Mouse (Mus musculus): ENCODE results near the gene Ctbp2. TPM values are rescaled to one million over a fixed set of nuclear protein-coding genes. Genes with fewer than 3 reads are reported as not detected.
A peak's percentile ranks its signal among the peaks of the same experiment; 100 is the strongest.
"Not testable (repeated sequence)": the region's sequence is repeated elsewhere in the genome, so short reads cannot be mapped to it uniquely, and the experiment has no call there.

Ctbp2 gene
- polyA plus RNA-seq, 1 experiment from 2014 or later, result 45.6 TPM

GRCm38 (mm10) chr7:133101070-133101469 lies 23.1 kb downstream of the Ctbp2 start:
- no peaks in the 10 kb centered on the region for H3K36me3 ChIP-seq (ENCODE audit: insufficient read depth, low read length)
- WGBS, result 76% methylated on average over 6 of the region's 6 CpGs
- DNase-seq (ENCODE audit: low spot score), result no peak
- TF ChIP-seq CTCF (IDR thresholded peaks at IDR 0.05), result no peak
- TF ChIP-seq EP300 (IDR thresholded peaks at IDR 0.05), result no peak
- ATAC-seq, result no peak
- H3K27ac ChIP-seq (ENCODE audit: low read length), result no peak overlapping the region
- H3K4me1 ChIP-seq (ENCODE audit: insufficient read depth, low read depth, low read length), result peaks cover 11% of the 10 kb centered on the region
- no peaks in the 10 kb centered on the region for H3K9me3 ChIP-seq (ENCODE audit: low read length)
- H3K27me3 ChIP-seq (replicated peaks; ENCODE audit: insufficient read depth, low read length), result no peaks in the 10 kb centered on the region
- H3K4me2 ChIP-seq (replicated peaks; ENCODE audit: low read depth, low read length), result no peak overlapping the region
- H3K9ac ChIP-seq (replicated peaks; ENCODE audit: low read depth), result no peak overlapping the region
- H3K4me3 ChIP-seq (ENCODE audit: low read depth, low read length), result no peak overlapping the region

- peaks cover 11% of the 10 kb centered on the region for H3K4me1 ChIP-seq (ENCODE audit: insufficient read depth, low read depth, low read length)
- H3K9ac ChIP-seq (replicated peaks; ENCODE audit: low read depth), result no peak overlapping the region
- no peaks in the 10 kb centered on the region for H3K36me3 ChIP-seq (ENCODE audit: insufficient read depth, low read length)
- H3K27ac ChIP-seq (ENCODE audit: low read length), result no peak overlapping the region
- ATAC-seq (no peak), DNase-seq (ENCODE audit: low spot score) (no peak)
- 70% methylated on average over 6 of the region's 6 CpGs for WGBS
- H3K4me3 ChIP-seq (ENCODE audit: low read depth, low read length), result no peak overlapping the region
- TF ChIP-seq EP300 (IDR thresholded peaks at IDR 0.05) (no peak), CTCF (IDR thresholded peaks at IDR 0.05) (no peak)
- H3K9me3 ChIP-seq (ENCODE audit: low read length), result no peaks in the 10 kb centered on the region
- H3K4me2 ChIP-seq (replicated peaks; ENCODE audit: low read depth, low read length), result no peak overlapping the region
- H3K27me3 ChIP-seq (replicated peaks; ENCODE audit: insufficient read depth, low read length), result no peaks in the 10 kb centered on the region
These were observed 24.0 kb downstream of the Ctbp2 start for GRCm38 (mm10) chr7:133100178-133100577.

GRCm38 (mm10) chr7:133099266-133099665 lies 24.9 kb downstream of the Ctbp2 start:
- Histone ChIP-seq H3K4me1 (ENCODE audit: insufficient read depth, low read depth, low read length) (peaks cover 11% of the 10 kb centered on the region), H3K27me3 (replicated peaks; ENCODE audit: insufficient read depth, low read length) (no peaks in the 10 kb centered on the region), H3K4me3 (ENCODE audit: low read depth, low read length) (no peak overlapping the region), H3K9ac (replicated peaks; ENCODE audit: low read depth) (no peak overlapping the region), H3K36me3 (ENCODE audit: insufficient read depth, low read length) (no peaks in the 10 kb centered on the region), H3K4me2 (replicated peaks; ENCODE audit: low read depth, low read length) (0 out of 2 replicates have a peak overlapping the region, but pooled peaks have one; percentile 17), H3K27ac (ENCODE audit: low read length) (peak overlapping the region; percentile 43; the same call in 1 of the 2 replicates), H3K9me3 (ENCODE audit: low read length) (no peaks in the 10 kb centered on the region)
- DNase-seq (ENCODE audit: low spot score) (peak; percentile 38), ATAC-seq (no peak)
- WGBS, result 18% methylated on average over 4 of the region's 4 CpGs
- TF ChIP-seq CTCF (IDR thresholded peaks at IDR 0.05) (no peak), EP300 (IDR thresholded peaks at IDR 0.05) (no peak)

- no peaks in the 10 kb centered on the region for H3K36me3 ChIP-seq (ENCODE audit: insufficient read depth, low read length)
- no peak for ATAC-seq
- no peak overlapping the region for H3K4me2 ChIP-seq (replicated peaks; ENCODE audit: low read depth, low read length)
- H3K27me3 ChIP-seq (replicated peaks; ENCODE audit: insufficient read depth, low read length), result no peaks in the 10 kb centered on the region
- no peak overlapping the region for H3K27ac ChIP-seq (ENCODE audit: low read length)
- peaks cover 11% of the 10 kb centered on the region for H3K4me1 ChIP-seq (ENCODE audit: insufficient read depth, low read depth, low read length)
- H3K9me3 ChIP-seq (ENCODE audit: low read length), result no peaks in the 10 kb centered on the region
- no peak overlapping the region for H3K4me3 ChIP-seq (ENCODE audit: low read depth, low read length)
- no peak for TF ChIP-seq EP300 (IDR thresholded peaks at IDR 0.05)
- TF ChIP-seq CTCF (IDR thresholded peaks at IDR 0.05), result no peak
- no peak for DNase-seq (ENCODE audit: low spot score)
- no peak overlapping the region for H3K9ac ChIP-seq (replicated peaks; ENCODE audit: low read depth)
- WGBS, result 69% methylated on average over 12 of the region's 12 CpGs
These were observed 25.9 kb downstream of the Ctbp2 start for GRCm38 (mm10) chr7:133098118-133098793.

GRCm38 (mm10) chr7:133095610-133096009 lies 28.5 kb downstream of the Ctbp2 start:
- H3K36me3 ChIP-seq (ENCODE audit: insufficient read depth, low read length); H3K9me3 ChIP-seq (ENCODE audit: low read length); H3K27ac ChIP-seq (ENCODE audit: low read length); H3K4me2 ChIP-seq (replicated peaks; ENCODE audit: low read depth, low read length); DNase-seq (ENCODE audit: low spot score); H3K9ac ChIP-seq (replicated peaks; ENCODE audit: low read depth); H3K4me3 ChIP-seq (ENCODE audit: low read depth, low read length); H3K27me3 ChIP-seq (replicated peaks; ENCODE audit: insufficient read depth, low read length); ATAC-seq: not testable (repeated sequence)
- WGBS, result 90% methylated on average over 7 of the region's 7 CpGs
- peaks cover 12% of the 10 kb centered on the region for H3K4me1 ChIP-seq (ENCODE audit: insufficient read depth, low read depth, low read length)

GRCm38 (mm10) chr7:133094711-133095495 lies 29.3 kb downstream of the Ctbp2 start:
- Histone ChIP-seq H3K36me3 (ENCODE audit: insufficient read depth, low read length) (no peaks in the 10 kb centered on the region; the same call in 1 of the 2 replicates), H3K9me3 (ENCODE audit: low read length) (no peaks in the 10 kb centered on the region), H3K4me1 (ENCODE audit: insufficient read depth, low read depth, low read length) (peaks cover 19% of the 10 kb centered on the region), H3K9ac (replicated peaks; ENCODE audit: low read depth) (no peak overlapping the region), H3K4me2 (replicated peaks; ENCODE audit: low read depth, low read length) (no peak overlapping the region), H3K4me3 (ENCODE audit: low read depth, low read length) (no peak overlapping the region), H3K27ac (ENCODE audit: low read length) (no peak overlapping the region), H3K27me3 (replicated peaks; ENCODE audit: insufficient read depth, low read length) (no peaks in the 10 kb centered on the region)
- ATAC-seq, result no peak
- 72% methylated on average over 9 of the region's 9 CpGs for WGBS
- TF ChIP-seq CTCF (IDR thresholded peaks at IDR 0.05) (no peak), EP300 (IDR thresholded peaks at IDR 0.05) (no peak)
- DNase-seq (ENCODE audit: low spot score), result no peak
